Mouse (Mus musculus) CD4-positive naive resting alpha-beta T cell, adult 57 days (primary cell): ENCODE data around the gene Ceacam12. TPM values are rescaled to one million over a fixed set of nuclear protein-coding genes. Genes with fewer than 3 reads are reported as not detected.

Source experiments
- total RNA-seq: library from RNA; stranded (reverse); gene quantifications from one replicate; pipeline ENCODE4 v1.2.4, GENCODE M21; 2023

The Ceacam12 gene
- not detected for total RNA-seq

GRCm38 (mm10) chr7:18065629-18066028 is at the start of gene Ceacam12:
TSS of gene Ceacam12 (plus strand) at chr7:18065929.

Other genes starting within 250 kb of the Ceacam12 start
- gene Gm5155, start 194.2 kb upstream of the Ceacam12 start, total RNA-seq: not detected
- not detected for gene Ceacam11, start 93.8 kb upstream of the Ceacam12 start, total RNA-seq
- gene Ceacam13, start 56.0 kb upstream of the Ceacam12 start, total RNA-seq: not detected
- gene Igfl3, start 110.6 kb downstream of the Ceacam12 start, total RNA-seq: not detected
- gene Mill1, start 179.4 kb downstream of the Ceacam12 start, total RNA-seq: not detected